In the genomic region with DNA sequence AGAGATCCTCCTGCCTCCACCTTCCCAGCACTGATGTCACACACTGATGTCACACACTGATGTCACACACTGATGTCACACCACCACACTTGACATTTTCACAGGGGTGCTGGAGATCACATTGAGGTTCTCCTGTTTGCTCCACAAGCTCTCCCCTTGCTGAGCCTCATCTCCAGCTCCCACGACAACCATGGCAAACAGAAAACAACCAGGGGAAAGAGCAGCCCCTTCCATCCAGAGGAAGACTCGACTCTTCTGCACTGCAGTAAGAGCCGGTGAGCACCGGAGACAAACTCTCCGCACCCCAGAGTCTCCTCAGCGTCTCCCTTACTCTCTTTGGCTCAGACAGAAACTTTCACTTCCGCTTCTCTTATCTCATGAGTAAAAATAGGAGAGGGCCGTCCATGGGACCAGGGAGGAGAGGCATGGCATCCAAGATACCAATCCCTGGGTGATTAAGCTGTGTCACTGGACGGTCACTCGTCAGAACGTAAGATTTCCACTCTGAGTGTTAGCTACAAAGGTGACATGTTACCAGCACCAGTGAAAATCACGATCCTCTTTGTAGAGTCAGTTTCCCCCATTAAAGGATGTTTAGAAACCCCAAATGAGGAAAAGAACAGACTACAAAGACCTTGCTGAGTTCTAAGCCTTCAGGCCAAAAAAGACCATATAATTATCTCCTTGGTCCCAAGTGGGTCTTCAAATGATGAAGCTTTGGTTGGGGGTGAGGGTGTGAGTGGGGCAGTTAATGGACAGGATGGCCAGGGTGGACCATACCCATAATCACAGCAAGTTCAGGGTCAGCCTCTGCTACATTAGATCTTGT, we compare ENCODE assay signal across 10 mouse cellular contexts.
A peak's percentile ranks its signal among the peaks of the same experiment; 100 is the strongest.
DNase-seq lines count a peak whose midpoint lies in the region; ATAC-seq and TF ChIP-seq lines count a peak whose summit lies in the region.
"Had no signal": no experiment of that assay in that cellular context is flagged by ENCODE, and none has a peak within 500 bp of the region (broad histone marks: within the 10 kb centered on the region; RNA-seq: fewer than 3 reads in every experiment).

No protein-coding gene starts in this region.

- H3K27ac ChIP-seq in gastrocnemius, adult 2 months = peak overlapping the region; percentile 24; the same call in 1 of the 2 replicates
- H3K27ac ChIP-seq in heart, embryonic 15.5 days = peak overlapping the region; percentile 76
- no peak overlapping the region for H3K27ac ChIP-seq in kidney, embryonic 16.5 days (ENCODE audit: low read length)
- H3K27ac ChIP-seq: embryonic facial prominence, embryonic 10.5 days; limb, embryonic 15.5 days had no signal

- no peak overlapping the region for H3K4me3 ChIP-seq in gastrocnemius, adult 2 months
- H3K4me3 ChIP-seq in heart, embryonic 15.5 days = peak overlapping the region; percentile 15; the same call in 1 of the 2 replicates
- H3K4me3 ChIP-seq in kidney, embryonic 16.5 days (ENCODE audit: low read length) = no peak overlapping the region
- H3K4me3 ChIP-seq: embryonic facial prominence, embryonic 10.5 days; limb, embryonic 15.5 days had no signal

- no peak for DNase-seq in gastrocnemius, adult 2 months
- no peak for DNase-seq in gastrocnemius, postnatal 10 days
- peak; percentile 65 to 69 for DNase-seq in B cell, adult 2 months
- DNase-seq in kidney, adult 9 months = no peak
- DNase-seq in frontal cortex, postnatal 25 days (ENCODE audit: low spot score in 2 of 2) = no peak

- 0 out of 2 replicates have a peak overlapping the region, but pooled peaks have one; percentile 5 for H3K9ac ChIP-seq in heart, embryonic 15.5 days
- H3K9ac ChIP-seq in kidney, embryonic 16.5 days (replicated peaks; ENCODE audit: low read length) = no peak overlapping the region
- H3K9ac ChIP-seq: limb, embryonic 15.5 days had no signal

- peak overlapping the region; percentile 55 for H3K4me2 ChIP-seq in heart, embryonic 15.5 days
- no peak overlapping the region for H3K4me2 ChIP-seq in kidney, embryonic 16.5 days (replicated peaks; ENCODE audit: low read depth, low read length)
- H3K4me2 ChIP-seq: limb, embryonic 15.5 days had no signal

- H3K36me3 ChIP-seq in heart, embryonic 15.5 days = no peaks in the 10 kb centered on the region
- H3K36me3 ChIP-seq in kidney, embryonic 16.5 days (ENCODE audit: insufficient read depth, low read length) = no peaks in the 10 kb centered on the region
- H3K36me3 ChIP-seq: embryonic facial prominence, embryonic 10.5 days; limb, embryonic 15.5 days had no signal

- TF ChIP-seq CTCF in gastrocnemius, adult 2 months (IDR thresholded peaks at IDR 0.05) = no peak

- no peaks in the 10 kb centered on the region for H3K27me3 ChIP-seq in heart, embryonic 15.5 days
- H3K27me3 ChIP-seq in kidney, embryonic 16.5 days (ENCODE audit: insufficient read depth, low read length) = no peaks in the 10 kb centered on the region
- H3K27me3 ChIP-seq: limb, embryonic 15.5 days had no signal

- peaks cover 81% of the 10 kb centered on the region for H3K4me1 ChIP-seq in heart, embryonic 15.5 days (replicated peaks)
- H3K4me1 ChIP-seq in kidney, embryonic 16.5 days (ENCODE audit: insufficient read depth, low read length) = peaks cover 53% of the 10 kb centered on the region

- intact Hi-C loops in gastrocnemius, adult 2 months (cut with DNase I) = no loop called here

- H3K9me3 ChIP-seq in heart, embryonic 15.5 days (replicated peaks) = no peaks in the 10 kb centered on the region
- H3K9me3 ChIP-seq in kidney, embryonic 16.5 days (ENCODE audit: low read length) = no peaks in the 10 kb centered on the region
- H3K9me3 ChIP-seq: embryonic facial prominence, embryonic 10.5 days; limb, embryonic 15.5 days had no signal

- 14% methylated on average over 12 of the region's 12 CpGs for WGBS in heart, embryonic 15.5 days
- WGBS in kidney, embryonic 16.5 days = 77% methylated on average over 12 of the region's 12 CpGs

- ATAC-seq in heart, embryonic 15.5 days (replicated peaks; ENCODE audit: insufficient number of reproducible peaks, insufficient read depth, low FRiP score, low read depth) = peak; percentile 65
- peak; percentile 43 for ATAC-seq in megakaryocyte-erythroid progenitor cell, adult 5-6 weeks (replicated peaks; ENCODE audit: low FRiP score, low TSS enrichment, poor library complexity, severe bottlenecking)
- ATAC-seq in kidney, embryonic 16.5 days (ENCODE audit: low FRiP score, low TSS enrichment) = no peak

Comparison
In these comparisons a context has a peak if more than half of its experiments do, and no peak if none do; other contexts are left out.
1. DNase-seq: peak in B cell, adult 2 months (2 of 2); none in gastrocnemius, adult 2 months (single experiment), gastrocnemius, postnatal 10 days (single experiment), kidney, adult 9 months (single experiment) and frontal cortex, postnatal 25 days (0 of 2).